Mouse (Mus musculus): ENCODE results near the gene 2310034G01Rik. TPM values are rescaled to one million over a fixed set of nuclear protein-coding genes. Genes with fewer than 3 reads are reported as not detected.

The 2310034G01Rik gene
- polyA plus RNA-seq, 1 experiment from 2014 or later: 2.0 TPM

DNA sequence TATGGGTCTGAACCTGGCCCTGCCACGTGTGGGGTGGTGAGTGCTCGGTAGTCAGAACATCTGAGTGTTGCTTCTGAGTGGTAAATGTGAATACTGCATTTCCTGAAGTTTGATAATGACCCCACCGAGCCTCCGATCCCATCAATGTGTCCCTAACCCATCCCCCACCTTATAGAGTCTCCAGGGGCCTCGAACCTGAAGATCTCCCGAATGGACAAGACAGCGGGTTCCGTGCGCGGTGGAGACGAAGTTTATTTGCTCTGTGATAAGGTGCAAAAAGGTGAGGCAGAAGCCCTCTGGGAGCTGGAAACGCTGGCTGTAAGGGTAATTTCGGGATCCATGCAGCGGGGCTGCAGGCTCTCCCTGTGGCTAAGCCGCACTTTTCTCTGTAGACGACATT, 42.3 kb downstream of the 2310034G01Rik start:
- Histone ChIP-seq H3K27me3 (replicated peaks) (peaks cover 36% of the 10 kb centered on the region), H3K36me3 (replicated peaks) (peaks cover 5% of the 10 kb centered on the region; the same call in 1 of the 2 replicates), H3K4me2 (no peak overlapping the region), H3K9me3 (no peaks in the 10 kb centered on the region), H3K4me3 (no peak overlapping the region), H3K9ac (no peak overlapping the region), H3K27ac (no peak overlapping the region), H3K4me1 (peaks cover 33% of the 10 kb centered on the region)
- ATAC-seq (replicated peaks): no peak
- 77% methylated on average over 16 of the region's 16 CpGs for WGBS

DNA sequence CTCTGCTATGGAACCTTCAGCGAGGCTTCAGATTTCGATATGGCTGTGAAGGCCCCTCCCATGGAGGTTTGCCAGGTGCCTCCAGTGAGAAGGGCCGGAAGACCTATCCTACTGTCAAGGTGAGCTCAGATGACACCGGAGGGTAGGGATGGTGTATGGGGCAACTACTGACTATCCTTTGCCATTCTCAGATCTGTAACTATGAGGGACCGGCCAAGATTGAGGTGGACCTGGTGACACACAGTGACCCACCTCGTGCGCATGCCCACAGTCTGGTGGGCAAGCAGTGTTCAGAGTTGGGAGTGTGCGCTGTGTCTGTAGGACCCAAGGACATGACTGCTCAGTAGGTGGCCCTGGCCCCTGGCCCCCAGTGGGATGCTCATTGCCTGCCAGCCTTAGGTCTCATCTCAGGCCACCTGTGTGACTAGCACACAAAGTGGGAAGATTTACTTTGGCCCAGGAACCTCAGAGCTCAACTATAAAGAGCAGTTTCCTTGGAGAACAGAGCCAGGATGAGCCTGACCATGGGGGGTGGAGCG, 43.3 kb downstream of the 2310034G01Rik start:
- Histone ChIP-seq H3K9ac (no peak overlapping the region), H3K4me3 (no peak overlapping the region), H3K27ac (no peak overlapping the region), H3K4me2 (no peak overlapping the region), H3K27me3 (replicated peaks) (peaks cover 36% of the 10 kb centered on the region), H3K9me3 (no peaks in the 10 kb centered on the region), H3K4me1 (peaks cover 33% of the 10 kb centered on the region), H3K36me3 (replicated peaks) (no peaks in the 10 kb centered on the region; the same call in 1 of the 2 replicates)
- ATAC-seq (replicated peaks): no peak
- 91% methylated on average over 9 of the region's 9 CpGs for WGBS

DNA sequence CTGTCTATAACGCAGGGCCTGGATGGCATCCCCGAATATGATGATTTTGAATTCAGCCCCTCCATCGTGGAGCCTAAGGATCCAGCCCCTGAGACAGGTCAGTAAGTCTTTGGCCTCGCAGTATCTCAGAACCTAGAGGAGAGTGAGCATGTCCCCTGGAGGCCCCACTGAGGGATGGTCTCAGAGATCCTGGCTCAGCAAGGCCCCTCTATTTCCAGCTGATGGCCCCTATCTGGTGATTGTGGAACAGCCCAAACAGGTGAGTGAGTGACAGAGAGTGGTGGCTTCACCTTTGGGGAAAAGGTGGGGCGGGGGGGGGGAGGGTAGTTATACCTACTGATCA, 43.9 kb downstream of the 2310034G01Rik start:
- WGBS: 58% methylated on average over 5 of the region's 5 CpGs
- H3K9ac ChIP-seq: no peak overlapping the region
- peak overlapping the region; percentile 47; the same call in 1 of the 2 replicates for H3K4me3 ChIP-seq

DNA sequence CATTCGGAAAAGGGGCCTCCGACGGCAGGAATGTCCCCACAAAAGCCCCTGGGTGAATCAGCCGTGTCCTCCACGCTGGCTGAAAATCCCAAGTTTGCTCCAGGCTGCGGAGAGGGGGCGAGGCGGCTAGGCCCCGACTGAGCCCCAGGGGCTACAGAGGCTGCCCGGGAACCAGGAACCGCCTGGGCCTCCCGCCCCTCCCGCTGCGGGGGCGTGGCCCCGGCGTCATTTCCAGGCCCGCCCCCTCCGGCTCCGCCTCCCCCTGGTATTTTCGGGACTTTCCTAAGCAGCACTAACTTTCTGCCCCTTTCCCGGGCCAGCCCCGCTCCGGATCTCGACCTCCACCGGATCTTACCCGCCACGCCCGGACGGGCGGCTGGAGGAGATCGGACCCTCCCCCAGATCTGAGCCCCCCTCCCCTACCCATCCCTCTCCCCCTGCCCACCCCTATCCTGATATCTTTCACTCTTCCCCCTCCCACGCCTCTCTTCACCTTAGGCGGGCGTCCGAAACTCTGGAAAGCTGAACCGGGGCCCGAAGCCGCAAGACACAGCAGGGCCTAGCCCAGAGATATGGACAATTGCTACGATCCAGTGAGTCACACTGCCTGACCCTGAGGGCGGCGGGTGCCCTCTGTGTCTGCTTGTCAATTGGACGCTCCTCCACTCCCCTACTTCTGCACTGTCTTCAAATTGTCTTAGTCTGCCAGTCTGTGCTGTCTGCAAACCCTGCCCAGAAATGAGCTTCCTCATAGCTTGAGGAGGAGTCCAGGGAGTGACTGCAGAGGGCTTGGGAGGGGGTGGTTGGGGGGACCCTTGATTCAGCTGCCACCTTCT, 44.5 kb downstream of the 2310034G01Rik start:
- 1% methylated on average over 43 of the region's 43 CpGs for WGBS
- no peaks in the 10 kb centered on the region for H3K9me3 ChIP-seq
- peak overlapping the region; percentile 36 for H3K9ac ChIP-seq
- H3K4me3 ChIP-seq: peak overlapping the region; percentile 47
- H3K4me2 ChIP-seq: peak overlapping the region; percentile 96
- H3K27ac ChIP-seq: no peak overlapping the region
- H3K4me1 ChIP-seq: peaks cover 33% of the 10 kb centered on the region
- peaks cover 36% of the 10 kb centered on the region for H3K27me3 ChIP-seq (replicated peaks)
- no peak; the same call in 1 of the 2 replicates for ATAC-seq (replicated peaks)
- H3K36me3 ChIP-seq (replicated peaks): no peaks in the 10 kb centered on the region

More for the DNA sequence above, 43.9 kb downstream of the 2310034G01Rik start:
- Histone ChIP-seq H3K4me1 (peaks cover 33% of the 10 kb centered on the region), H3K4me2 (peak overlapping the region; percentile 96), H3K36me3 (replicated peaks) (no peaks in the 10 kb centered on the region; the same call in 1 of the 2 replicates), H3K27me3 (replicated peaks) (peaks cover 36% of the 10 kb centered on the region), H3K9me3 (no peaks in the 10 kb centered on the region), H3K27ac (no peak overlapping the region)
- no peak for ATAC-seq (replicated peaks)

DNA sequence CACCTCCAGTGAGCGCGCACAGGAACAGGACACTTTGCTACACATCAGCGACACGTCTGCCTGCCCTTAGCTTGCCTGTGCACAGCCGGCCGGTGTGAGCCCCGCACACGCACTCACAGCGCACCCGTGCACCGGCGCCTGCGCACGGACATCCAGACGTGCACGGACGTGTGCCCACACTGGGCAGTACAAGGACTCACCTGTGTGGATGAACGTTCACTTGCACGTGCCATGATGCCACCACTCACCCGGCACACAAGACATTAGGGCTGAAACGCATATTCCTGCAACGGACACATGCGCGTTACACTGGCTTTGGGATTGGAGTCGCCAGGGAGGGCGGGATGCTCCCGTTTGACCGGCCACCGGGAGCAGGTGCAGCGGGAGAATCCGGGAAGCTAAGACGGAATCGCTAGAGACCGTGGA, 45.2 kb downstream of the 2310034G01Rik start:
- H3K9ac ChIP-seq: peak overlapping the region; percentile 36
- no peaks in the 10 kb centered on the region for H3K36me3 ChIP-seq (replicated peaks)
- H3K4me3 ChIP-seq: peak overlapping the region; percentile 47
- peaks cover 33% of the 10 kb centered on the region for H3K4me1 ChIP-seq
- no peak overlapping the region; the same call in 1 of the 2 replicates for H3K27ac ChIP-seq
- H3K4me2 ChIP-seq: peak overlapping the region; percentile 96
- H3K27me3 ChIP-seq (replicated peaks): peaks cover 36% of the 10 kb centered on the region
- no peaks in the 10 kb centered on the region for H3K9me3 ChIP-seq
- peak; percentile 37; the same call in 1 of the 2 replicates for ATAC-seq (replicated peaks)
- WGBS: under 1% methylated on average over 34 of the region's 34 CpGs

DNA sequence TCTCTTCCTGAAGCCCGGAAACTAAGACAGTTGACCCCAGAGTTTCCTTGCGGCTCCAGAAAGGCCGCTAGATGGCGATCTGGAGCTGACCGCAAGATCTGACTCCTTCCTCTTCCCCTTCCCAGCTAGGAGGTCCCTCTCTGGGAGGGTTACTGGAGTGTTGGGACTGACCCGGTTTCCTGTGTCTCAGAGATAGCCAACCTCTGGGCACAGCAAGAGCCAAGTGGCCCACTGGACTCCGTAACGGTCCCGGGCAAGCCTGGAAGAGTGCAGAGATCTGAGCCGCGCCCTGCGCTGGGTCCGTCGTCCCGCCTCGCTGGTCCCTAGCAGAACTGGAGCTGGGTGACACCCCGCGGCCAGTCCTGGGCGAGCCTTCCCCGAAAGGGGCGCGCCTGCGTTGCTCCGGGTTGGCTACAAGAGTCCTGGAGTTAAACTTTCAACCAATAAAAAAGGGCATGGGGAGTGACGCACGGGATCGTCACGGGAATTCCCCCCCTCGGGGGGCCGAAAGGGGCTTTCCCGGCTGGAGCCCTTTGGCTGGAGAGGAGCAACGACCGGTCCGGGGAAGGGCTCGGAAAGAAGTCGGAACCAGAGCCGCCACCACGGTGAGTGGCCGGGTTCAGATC, 45.8 kb downstream of the 2310034G01Rik start, which contains the start of gene Nfkb2:
Gene Nfkb2, plus strand, starts transcription at position 105 of the 626 bp plus-strand sequence.
- WGBS: under 1% methylated on average over 39 of the region's 39 CpGs
- Histone ChIP-seq H3K4me3 (peak within 1 kb of the TSS; percentile 47), H3K27ac (peak within 1 kb of the TSS; percentile 60), H3K4me1 (peaks cover 30% of the 10 kb centered on the region), H3K9me3 (no peaks in the 10 kb centered on the region), H3K4me2 (peak within 1 kb of the TSS; percentile 96), H3K9ac (peak within 1 kb of the TSS; percentile 36), H3K36me3 (replicated peaks) (no peaks in the 10 kb centered on the region), H3K27me3 (replicated peaks) (peaks cover 36% of the 10 kb centered on the region)
- ATAC-seq (replicated peaks): peak; percentile 44

DNA sequence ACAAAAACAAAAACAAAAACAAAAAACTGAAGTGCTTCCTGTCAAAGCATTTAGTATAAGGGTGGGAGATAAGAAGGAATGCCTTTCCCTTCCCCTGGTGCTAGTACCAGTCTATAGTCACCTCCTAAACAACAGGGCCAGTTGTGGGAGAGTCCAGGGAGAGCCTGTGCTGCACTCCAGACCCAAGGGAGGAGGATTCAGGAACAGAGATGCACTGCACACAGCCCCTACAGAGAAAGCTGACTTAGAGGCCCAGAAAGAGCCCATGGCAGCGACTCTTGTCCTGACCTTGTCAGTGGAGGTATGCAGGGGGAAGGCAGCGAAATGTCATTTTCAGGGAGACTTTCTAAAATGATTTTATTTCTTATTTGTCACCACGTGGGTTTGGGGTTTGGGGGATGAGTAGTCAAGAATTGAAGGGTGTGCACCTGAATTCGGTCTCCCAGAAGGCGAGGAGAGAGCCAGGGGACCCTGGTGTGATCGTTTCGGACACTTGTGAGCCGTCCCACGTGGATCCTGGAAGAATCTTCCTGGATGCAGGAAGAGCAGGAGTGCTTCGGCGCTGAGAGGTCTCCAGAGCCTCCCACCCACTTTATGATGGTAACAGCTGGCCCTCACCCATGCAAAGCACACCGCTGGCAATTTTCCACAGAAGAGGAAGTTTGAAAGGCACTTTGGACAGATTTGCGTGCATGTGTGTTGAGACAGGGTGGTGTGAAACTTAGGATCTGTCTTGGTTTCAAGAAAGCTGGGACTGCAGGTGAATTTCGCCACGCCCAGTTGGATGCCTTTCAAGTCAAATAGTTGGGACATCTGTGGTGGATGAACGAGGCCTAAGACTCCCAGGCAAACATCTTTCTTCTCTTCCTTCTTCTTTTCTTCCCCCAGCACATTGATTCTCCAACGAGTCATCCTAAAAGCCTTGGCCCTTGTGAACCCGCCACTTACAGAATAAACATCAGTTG, 46.6 kb downstream of the 2310034G01Rik start:
- H3K4me3 ChIP-seq: peak overlapping the region; percentile 47
- 55% methylated on average over 18 of the region's 18 CpGs for WGBS
- H3K27ac ChIP-seq: peak overlapping the region; percentile 60; the same call in 1 of the 2 replicates
- H3K27me3 ChIP-seq (replicated peaks): peaks cover 34% of the 10 kb centered on the region
- peaks cover 23% of the 10 kb centered on the region for H3K4me1 ChIP-seq
- no peak for ATAC-seq (replicated peaks)
- H3K36me3 ChIP-seq (replicated peaks): no peaks in the 10 kb centered on the region
- H3K9me3 ChIP-seq: no peaks in the 10 kb centered on the region
- peak overlapping the region; percentile 96 for H3K4me2 ChIP-seq
- H3K9ac ChIP-seq: 0 out of 2 replicates have a peak overlapping the region, but pooled peaks have one; percentile 28

DNA sequence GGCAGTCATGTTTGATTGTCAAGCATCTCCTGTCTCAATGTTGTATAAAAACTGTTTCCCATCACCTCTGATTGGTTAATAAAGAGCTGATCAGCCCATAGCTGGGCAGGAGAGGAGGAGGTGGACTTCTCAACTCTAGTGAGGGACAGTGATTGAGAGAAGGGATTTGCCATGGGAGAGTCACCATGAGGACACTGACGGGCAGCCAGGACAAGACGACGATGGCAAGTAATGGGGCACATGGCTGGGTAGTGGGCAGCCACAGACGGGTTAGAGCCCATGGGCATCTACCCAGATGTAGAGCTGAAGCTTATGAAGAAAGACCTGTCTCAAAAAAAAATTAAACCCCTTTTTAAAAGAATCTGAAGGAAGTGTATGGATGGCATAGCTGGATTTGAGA, 47.6 kb downstream of the 2310034G01Rik start:
- 88% methylated on average over 4 of the region's 4 CpGs for WGBS
- no peaks in the 10 kb centered on the region for H3K9me3 ChIP-seq
- H3K4me3 ChIP-seq: no peak overlapping the region
- H3K36me3 ChIP-seq (replicated peaks): no peaks in the 10 kb centered on the region
- no peak overlapping the region for H3K9ac ChIP-seq
- ATAC-seq (replicated peaks): no peak
- H3K27ac ChIP-seq: no peak overlapping the region
- H3K4me1 ChIP-seq: peaks cover 22% of the 10 kb centered on the region
- H3K4me2 ChIP-seq: no peak overlapping the region
- peaks cover 24% of the 10 kb centered on the region; the same call in 1 of the 2 replicates for H3K27me3 ChIP-seq (replicated peaks)

DNA sequence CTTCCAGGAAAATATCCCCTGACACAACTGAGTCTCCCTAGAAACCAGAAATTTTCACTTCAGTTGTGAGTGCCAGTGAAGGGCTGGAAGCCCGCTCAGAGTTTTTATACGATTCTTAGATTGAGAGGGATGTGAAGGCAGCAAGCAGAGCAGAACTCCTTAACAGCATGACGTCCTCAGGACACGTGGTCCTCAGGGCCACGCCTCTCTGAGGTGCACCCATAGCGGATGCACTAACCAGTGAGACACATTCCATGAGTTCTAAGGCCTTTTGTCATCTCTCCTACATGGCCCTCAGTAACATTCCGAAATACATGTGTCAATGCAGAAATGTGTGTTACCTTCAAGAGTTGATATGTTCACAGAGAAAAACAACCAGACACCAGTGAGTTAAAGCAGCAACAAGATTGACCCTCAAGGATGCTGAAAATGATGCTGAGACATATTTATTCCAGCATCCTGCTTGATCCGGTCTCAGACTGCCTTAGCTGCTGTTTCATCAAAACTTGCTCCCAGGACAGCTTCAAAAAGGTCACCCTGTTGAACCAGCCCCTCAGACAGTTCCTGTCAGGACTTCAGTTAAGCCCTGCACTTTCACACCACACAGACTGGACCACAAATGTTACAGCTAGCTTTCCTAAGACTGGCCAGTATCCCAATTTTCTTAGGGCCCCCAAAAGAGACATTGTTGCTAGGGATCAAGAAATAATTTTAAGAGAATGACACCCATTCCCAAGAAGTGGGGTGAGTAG, 49.6 kb downstream of the 2310034G01Rik start:
- no peaks in the 10 kb centered on the region for H3K9me3 ChIP-seq
- peaks cover 16% of the 10 kb centered on the region for H3K4me1 ChIP-seq
- no peak overlapping the region for H3K4me3 ChIP-seq
- H3K9ac ChIP-seq: no peak overlapping the region
- WGBS: 41% methylated on average over 8 of the region's 8 CpGs
- peaks cover 10% of the 10 kb centered on the region; the same call in 1 of the 2 replicates for H3K27me3 ChIP-seq (replicated peaks)
- no peaks in the 10 kb centered on the region for H3K36me3 ChIP-seq (replicated peaks)
- ATAC-seq (replicated peaks): no peak
- H3K27ac ChIP-seq: no peak overlapping the region
- no peak overlapping the region for H3K4me2 ChIP-seq
